ENCODE assay signal across 8 mouse cellular contexts in the genomic region with DNA sequence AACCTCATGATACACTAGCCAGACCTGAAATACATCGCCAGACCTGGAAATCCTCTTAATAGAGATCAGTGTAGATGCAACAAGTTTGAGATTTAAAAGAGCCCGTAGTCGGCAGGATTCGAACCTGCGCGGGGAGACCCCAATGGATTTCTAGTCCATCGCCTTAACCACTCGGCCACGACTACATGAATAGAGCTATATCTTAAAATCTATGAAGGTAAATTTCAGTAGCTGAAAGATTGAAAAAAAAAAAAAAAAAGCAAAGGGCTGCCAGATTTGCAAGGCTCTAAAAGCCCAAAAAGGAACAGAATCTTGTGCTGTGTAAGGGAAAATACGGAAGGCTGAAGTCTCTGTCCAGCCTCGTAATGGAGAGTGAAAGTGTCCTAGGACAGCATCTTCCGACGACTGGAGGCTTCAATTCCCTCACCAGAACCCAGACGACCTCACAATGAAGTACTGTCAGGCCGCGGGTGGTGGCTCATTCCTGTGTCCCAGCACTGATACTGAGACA. TPM values are rescaled to one million over a fixed set of nuclear protein-coding genes. Genes with fewer than 3 reads are reported as not detected.
DNase-seq lines count a peak whose midpoint lies in the region; ATAC-seq and TF ChIP-seq lines count a peak whose summit lies in the region.

No protein-coding gene starts in this region.

- no peaks in the 10 kb centered on the region for H3K9me3 ChIP-seq in embryonic facial prominence, embryonic 13.5 days
- H3K9me3 ChIP-seq in limb, embryonic 12.5 days = no peaks in the 10 kb centered on the region
- no peaks in the 10 kb centered on the region for H3K9me3 ChIP-seq in midbrain, embryonic 13.5 days

- H3K4me1 ChIP-seq in embryonic facial prominence, embryonic 13.5 days = 0 out of 2 replicates have a peak, but pooled peaks cover 5% of the 10 kb centered on the region
- H3K4me1 ChIP-seq in limb, embryonic 12.5 days (replicated peaks) = peaks cover 6% of the 10 kb centered on the region
- peaks cover 3% of the 10 kb centered on the region for H3K4me1 ChIP-seq in midbrain, embryonic 13.5 days (replicated peaks)
- peaks cover 2% of the 10 kb centered on the region for H3K4me1 ChIP-seq in small intestine, adult 2 months (ENCODE audit: control insufficient read depth, insufficient read depth, insufficient read length, low read length)

- TF ChIP-seq POLR2A in small intestine, adult 2 months (IDR thresholded peaks at IDR 0.05; ENCODE audit: low read depth, low read length) = no peak

- peak; percentile 74 for DNase-seq in cerebellum, adult 11 months
- peak; percentile 89 for DNase-seq in heart, adult 8-10 months (ENCODE audit: low spot score)
- DNase-seq in kidney, adult 8-10 months = peak; percentile 72 to 91

- no peak for TF ChIP-seq CTCF in small intestine, adult 2 months (IDR thresholded peaks at IDR 0.05; ENCODE audit: extremely low read depth, insufficient read length, insufficient replicate concordance, low read depth, low read length)

- H3K27me3 ChIP-seq in embryonic facial prominence, embryonic 13.5 days = no peaks in the 10 kb centered on the region
- H3K27me3 ChIP-seq in limb, embryonic 12.5 days = no peaks in the 10 kb centered on the region
- peaks cover 24% of the 10 kb centered on the region for H3K27me3 ChIP-seq in midbrain, embryonic 13.5 days
- no peaks in the 10 kb centered on the region for H3K27me3 ChIP-seq in small intestine, adult 2 months (ENCODE audit: control insufficient read depth, insufficient read depth, low read length)

- H3K36me3 ChIP-seq in embryonic facial prominence, embryonic 13.5 days = no peaks in the 10 kb centered on the region
- no peaks in the 10 kb centered on the region for H3K36me3 ChIP-seq in limb, embryonic 12.5 days
- H3K36me3 ChIP-seq in midbrain, embryonic 13.5 days = no peaks in the 10 kb centered on the region
- H3K36me3 ChIP-seq in small intestine, adult 2 months (ENCODE audit: control insufficient read depth, insufficient read depth, low read length) = no peaks in the 10 kb centered on the region

- peak overlapping the region; percentile 67 for H3K4me2 ChIP-seq in embryonic facial prominence, embryonic 13.5 days
- H3K4me2 ChIP-seq in limb, embryonic 12.5 days = peak overlapping the region; percentile 64
- H3K4me2 ChIP-seq in midbrain, embryonic 13.5 days (replicated peaks) = peak overlapping the region; percentile 56

- WGBS in embryonic facial prominence, embryonic 13.5 days = under 1% methylated on average over 16 of the region's 16 CpGs
- under 1% methylated on average over 16 of the region's 16 CpGs for WGBS in limb, embryonic 12.5 days
- WGBS in midbrain, embryonic 13.5 days = under 1% methylated on average over 16 of the region's 16 CpGs
- under 1% methylated on average over 16 of the region's 16 CpGs for WGBS in small intestine, adult 2 months

- H3K9ac ChIP-seq in embryonic facial prominence, embryonic 13.5 days = peak overlapping the region; percentile 67
- peak overlapping the region; percentile 42; the same call in 1 of the 2 replicates for H3K9ac ChIP-seq in limb, embryonic 12.5 days (replicated peaks)
- peak overlapping the region; percentile 42 for H3K9ac ChIP-seq in midbrain, embryonic 13.5 days (replicated peaks)

- H3K4me3 ChIP-seq in embryonic facial prominence, embryonic 13.5 days = peak overlapping the region; percentile 53
- peak overlapping the region; percentile 45 for H3K4me3 ChIP-seq in limb, embryonic 12.5 days (replicated peaks)
- peak overlapping the region; percentile 49 for H3K4me3 ChIP-seq in midbrain, embryonic 13.5 days (replicated peaks)
- peak overlapping the region; percentile 58 for H3K4me3 ChIP-seq in small intestine, adult 2 months (ENCODE audit: low read depth, low read length)

- ATAC-seq in cerebellum, adult (ENCODE audit: insufficient number of reproducible peaks, low FRiP score, low TSS enrichment) = no peak
- ATAC-seq in embryonic facial prominence, embryonic 13.5 days (ENCODE audit: insufficient number of reproducible peaks, insufficient read depth, low FRiP score, low TSS enrichment, low read depth) = no peak
- peak; percentile 26; the same call in 1 of the 2 replicates for ATAC-seq in limb, embryonic 12.5 days (ENCODE audit: insufficient number of reproducible peaks, insufficient read depth, low FRiP score, low TSS enrichment, low read depth)
- ATAC-seq in midbrain, embryonic 13.5 days = no peak

- peak overlapping the region; percentile 57 for H3K27ac ChIP-seq in embryonic facial prominence, embryonic 13.5 days
- no peak overlapping the region for H3K27ac ChIP-seq in limb, embryonic 12.5 days
- H3K27ac ChIP-seq in midbrain, embryonic 13.5 days = no peak overlapping the region
- 0 out of 2 replicates have a peak overlapping the region, but pooled peaks have one; percentile 31 for H3K27ac ChIP-seq in small intestine, adult 2 months (ENCODE audit: insufficient read depth, low read depth, low read length)

RNA-seq across cellular contexts. Expression of a gene that starts 4.0 kb away (rescaled TPM):
- 16.8 and 18.0 TPM in 2 replicates for polyA plus RNA-seq in embryonic facial prominence, embryonic 13.5 days (2015; fragmentation: Nextera tagmentation; extraction: Ambion mirVana)
- total RNA-seq in heart, adult 8-10 months (2022) = 1 to 10 TPM in 1 of 4 experiments, under 1 TPM in 3; 0.46 to 1.0 (median 0.83) TPM
- 23.2 and 25.2 TPM in 2 replicates for polyA plus RNA-seq in limb, embryonic 12.5 days (2016; fragmentation: Nextera tagmentation; extraction: Ambion mirVana)
- polyA plus RNA-seq in midbrain, embryonic 13.5 days (2015; fragmentation: Nextera tagmentation; extraction: Ambion mirVana) = 20.5 and 22.3 TPM in 2 replicates
- polyA plus RNA-seq in small intestine, adult 2 months (2012; rRNA removed) = 0.13 and 0.23 TPM in 2 replicates

RNA-seq across cellular contexts. Expression of a gene that starts 40.1 kb away (rescaled TPM):
- polyA plus RNA-seq in embryonic facial prominence, embryonic 13.5 days (2015; fragmentation: Nextera tagmentation; extraction: Ambion mirVana) = 0.31 TPM in 1 of 2 replicates, not detected in the other
- total RNA-seq in heart, adult 8-10 months (2022) = not detected
- 0.30 and 0.32 TPM in 2 replicates for polyA plus RNA-seq in limb, embryonic 12.5 days (2016; fragmentation: Nextera tagmentation; extraction: Ambion mirVana)
- polyA plus RNA-seq in midbrain, embryonic 13.5 days (2015; fragmentation: Nextera tagmentation; extraction: Ambion mirVana) = not detected in 2 replicates
- polyA plus RNA-seq in small intestine, adult 2 months (2012; rRNA removed) = not detected in 2 replicates

Comparison
In these comparisons a context has a peak if more than half of its experiments do, and no peak if none do; other contexts are left out.
1. H3K27ac ChIP-seq: peak in embryonic facial prominence, embryonic 13.5 days (single experiment) and small intestine, adult 2 months (single experiment); none in limb, embryonic 12.5 days (single experiment) and midbrain, embryonic 13.5 days (single experiment).
2. RNA of a gene that starts 4.0 kb away (polyA plus RNA-seq): 23.2 to 25.2 TPM in limb, embryonic 12.5 days, 20.5 to 22.3 TPM in midbrain, embryonic 13.5 days and 16.8 to 18.0 TPM in embryonic facial prominence, embryonic 13.5 days; 0.13 to 0.23 TPM in small intestine, adult 2 months; every median in the first group is over 10 times any median in the second.
3. Peak in every context shown above with its lines, with median percentiles within 50 percentile points of each other: DNase-seq, H3K4me2 ChIP-seq, H3K4me3 ChIP-seq and H3K9ac ChIP-seq.